In the genomic region with DNA sequence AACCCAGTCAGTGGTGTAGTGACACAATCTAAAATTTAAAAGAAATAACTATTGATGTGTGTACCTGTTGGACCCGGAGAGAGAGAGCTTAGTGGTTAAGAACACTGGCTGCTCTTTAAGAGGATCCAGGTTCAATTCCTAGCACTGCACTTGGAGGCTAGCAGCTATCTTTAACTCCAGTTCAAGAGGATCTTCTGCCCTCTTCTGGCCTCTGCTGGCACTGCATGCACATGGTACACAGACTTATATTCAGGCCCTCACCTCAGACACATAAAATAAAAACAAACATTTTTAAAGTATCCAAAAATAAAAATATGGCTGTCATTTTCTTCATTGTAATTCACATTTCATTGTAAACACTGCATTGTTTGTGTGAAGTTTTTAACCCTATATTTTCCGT, we compare ENCODE assay signal across 1 mouse cellular context.
TF ChIP-seq lines count a peak whose summit lies in the region.

No protein-coding gene starts in this region.

TF ChIP-seq in CH12.LX, 34 proteins besides CTCF, POLR2A, EP300 and RAD21:
- no peak for TF ChIP-seq MAFK (IDR thresholded peaks at IDR 0.05; ENCODE audit: insufficient replicate concordance, low read length)
- TF ChIP-seq CHD1 (IDR thresholded peaks at IDR 0.05; ENCODE audit: low read depth, low read length) = no peak
- TF ChIP-seq ETS1 (conservative IDR thresholded peaks at IDR 0.05; ENCODE audit: low read depth, low read length) = no peak
- no peak for TF ChIP-seq GABPA (IDR thresholded peaks at IDR 0.05; ENCODE audit: insufficient replicate concordance, low read depth, low read length)
- TF ChIP-seq SMC3 (IDR thresholded peaks at IDR 0.05; ENCODE audit: low read depth, low read length) = no peak; the same call in 1 of the 2 replicates
- no peak for TF ChIP-seq MAX (IDR thresholded peaks at IDR 0.05; ENCODE audit: low read length)
- TF ChIP-seq TBP (conservative IDR thresholded peaks at IDR 0.05; ENCODE audit: low read depth, low read length) = no peak
- TF ChIP-seq TCF12 (IDR thresholded peaks at IDR 0.05; ENCODE audit: low read depth, low read length) = no peak
- no peak for TF ChIP-seq ZNF384 (IDR thresholded peaks at IDR 0.05; ENCODE audit: low read depth, low read length)
- no peak for TF ChIP-seq CHD2 (IDR thresholded peaks at IDR 0.05; ENCODE audit: low read length)
- no peak for TF ChIP-seq UBTF (IDR thresholded peaks at IDR 0.05; ENCODE audit: low read depth, low read length)
- TF ChIP-seq JUND (conservative IDR thresholded peaks at IDR 0.05; ENCODE audit: low read depth, low read length) = no peak
- TF ChIP-seq MEF2A (IDR thresholded peaks at IDR 0.05; ENCODE audit: borderline replicate concordance, low read depth, low read length) = no peak
- no peak for TF ChIP-seq USF2 (conservative IDR thresholded peaks at IDR 0.05; ENCODE audit: low read depth, low read length)
- no peak for TF ChIP-seq HCFC1 (IDR thresholded peaks at IDR 0.05; ENCODE audit: low read depth, low read length)
- no peak for TF ChIP-seq USF1 (IDR thresholded peaks at IDR 0.05; ENCODE audit: low read depth, low read length)
- no peak for TF ChIP-seq ELF1 (IDR thresholded peaks at IDR 0.05; ENCODE audit: low read depth, low read length)
- no peak for TF ChIP-seq POLR2AphosphoS2 (IDR thresholded peaks at IDR 0.05; ENCODE audit: low read depth, low read length)
- TF ChIP-seq MXI1 (IDR thresholded peaks at IDR 0.05; ENCODE audit: low read depth, low read length) = no peak
TF ChIP-seq in CH12.LX: peak in this region for 0.
